Mouse (Mus musculus) liver, postnatal 0 days (tissue): ENCODE measurements around the gene Kiz.

Experiments used
- CTCF ChIP-seq: sonication (generic); IDR thresholded peaks from 2 replicates; pipeline ENCODE4 v1.5.1; 2016; ENCODE audit warnings: antibody characterized with exemption, low read depth
- EP300 ChIP-seq: IDR thresholded peaks from 2 replicates; pipeline ENCODE4 v1.6.1; 2016; ENCODE audit warnings: antibody characterized with exemption, low read depth, mild to moderate bottlenecking

DNA sequence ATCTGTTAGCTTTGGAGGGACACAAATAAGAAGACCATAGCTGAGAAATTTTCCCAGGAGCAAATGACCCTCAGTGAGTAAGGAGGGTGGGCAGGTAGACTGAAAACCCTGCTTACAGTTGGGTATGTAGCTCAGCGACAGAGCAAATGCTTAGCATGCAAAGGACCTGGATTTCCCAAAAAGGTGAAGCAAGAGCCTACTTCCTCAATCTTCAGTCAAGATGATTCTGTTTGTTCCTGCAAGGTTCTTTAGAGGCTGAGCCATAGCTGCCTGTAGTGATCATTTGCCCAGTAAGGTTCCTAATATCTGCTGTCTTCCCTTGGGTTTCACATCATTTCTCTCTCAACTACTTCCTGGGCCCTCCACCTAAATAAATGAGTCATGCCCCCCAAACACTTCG lies 7.8 kb upstream of the Kiz start:
- TF ChIP-seq CTCF (no peak), EP300 (no peak)
